Mouse (Mus musculus) ES-E14 (cell line): ENCODE data around the gene Selenbp1.

Experiments used
- CHD2 ChIP-seq: IDR thresholded peaks from 2 replicates; pipeline ENCODE4 v1.6.1; 2014; ENCODE audit warnings: mild to moderate bottlenecking, low read depth, low read length, inconsistent platforms
- HCFC1 ChIP-seq: IDR thresholded peaks from 2 replicates; pipeline ENCODE4 v1.6.1; 2012; ENCODE audit warnings: low read length, inconsistent platforms, borderline replicate concordance; ENCODE audit not compliant: insufficient read depth
- MAFK ChIP-seq: IDR thresholded peaks from 2 replicates; pipeline ENCODE4 v1.6.1; 2014; ENCODE audit warnings: mild to moderate bottlenecking, low read depth, low read length, inconsistent platforms; ENCODE audit not compliant: insufficient read depth
- ZC3H11A ChIP-seq: IDR thresholded peaks from 2 replicates; pipeline ENCODE4 v1.6.1; 2012; ENCODE audit warnings: low read depth, mild to moderate bottlenecking, inconsistent platforms, low read length, borderline replicate concordance
- ZNF384 ChIP-seq: IDR thresholded peaks from 2 replicates; pipeline ENCODE4 v1.6.1; 2012; ENCODE audit warnings: low read depth, low read length, inconsistent platforms

GRCm38 (mm10) chr3:94960322-94960721, 27.5 kb downstream of the Selenbp1 start:
- TF ChIP-seq ZC3H11A (no peak), MAFK (no peak), HCFC1 (no peak), ZNF384 (no peak), CHD2 (no peak)
